Mouse (Mus musculus): Measurements from ENCODE around the gene Rab3il1. TPM values are rescaled to one million over a fixed set of nuclear protein-coding genes. Genes with fewer than 3 reads are reported as not detected.

Gene Rab3il1
- total RNA-seq, 2 experiments from 2014 or later = 9.6 to 10.2 TPM

GRCm38 (mm10) chr19:10058876-10059427 lies 57.5 kb downstream of the Rab3il1 start:
- DNase-seq (ENCODE audit: low spot score in 2 of 2) = no peak

GRCm38 (mm10) chr19:10059911-10060567 lies 58.6 kb downstream of the Rab3il1 start:
- DNase-seq (ENCODE audit: low spot score in 2 of 2) = peak; percentile 27 to 42

DNA sequence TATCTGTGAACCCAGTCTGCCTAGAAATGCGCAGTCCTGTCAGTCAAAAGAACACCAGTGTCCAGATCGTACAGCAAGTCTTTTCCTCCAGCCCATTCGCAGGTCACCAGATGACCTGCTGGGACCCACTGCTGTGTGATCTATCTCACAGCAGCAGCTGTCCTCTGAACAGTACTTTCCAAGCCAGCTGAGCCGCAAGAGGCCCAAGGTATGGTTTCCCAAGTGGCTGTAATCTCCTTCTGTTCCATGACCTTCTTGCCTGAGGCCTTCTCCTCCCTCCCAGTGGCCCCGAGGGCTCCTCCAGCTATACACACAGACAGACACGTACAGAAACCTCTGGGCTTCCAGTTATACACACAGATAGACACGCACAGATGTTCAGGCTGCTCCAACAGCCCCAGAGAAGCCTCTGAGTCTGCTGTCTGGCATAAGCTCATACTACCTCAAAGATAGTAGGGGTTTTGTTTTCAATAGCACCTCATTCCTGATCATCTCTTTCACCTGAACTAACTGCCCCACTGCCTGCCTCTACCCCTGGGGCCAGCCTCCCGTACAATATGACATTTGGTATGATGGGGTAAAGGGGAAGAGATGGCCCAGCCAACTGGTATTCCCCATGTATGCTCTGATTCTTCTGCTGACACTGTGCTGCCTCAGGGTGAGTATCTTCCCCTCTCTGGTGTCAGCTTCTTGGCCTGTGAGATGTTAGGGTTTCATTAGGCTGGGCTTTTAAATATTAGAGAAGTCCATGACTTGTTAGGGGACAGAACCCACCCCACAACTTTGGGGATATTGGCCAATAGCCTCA lies 59.5 kb downstream of the Rab3il1 start:
- DNase-seq (ENCODE audit: low spot score in 2 of 2) = no peak

GRCm38 (mm10) chr19:10061624-10062023 lies 60.2 kb downstream of the Rab3il1 start:
- no peak for DNase-seq (ENCODE audit: low spot score in 2 of 2)

GRCm38 (mm10) chr19:10062292-10062691 lies 60.8 kb downstream of the Rab3il1 start:
- no peak for DNase-seq (ENCODE audit: low spot score in 2 of 2)

GRCm38 (mm10) chr19:10062862-10063261 lies 61.4 kb downstream of the Rab3il1 start:
- no peak for DNase-seq (ENCODE audit: low spot score in 2 of 2)

DNA sequence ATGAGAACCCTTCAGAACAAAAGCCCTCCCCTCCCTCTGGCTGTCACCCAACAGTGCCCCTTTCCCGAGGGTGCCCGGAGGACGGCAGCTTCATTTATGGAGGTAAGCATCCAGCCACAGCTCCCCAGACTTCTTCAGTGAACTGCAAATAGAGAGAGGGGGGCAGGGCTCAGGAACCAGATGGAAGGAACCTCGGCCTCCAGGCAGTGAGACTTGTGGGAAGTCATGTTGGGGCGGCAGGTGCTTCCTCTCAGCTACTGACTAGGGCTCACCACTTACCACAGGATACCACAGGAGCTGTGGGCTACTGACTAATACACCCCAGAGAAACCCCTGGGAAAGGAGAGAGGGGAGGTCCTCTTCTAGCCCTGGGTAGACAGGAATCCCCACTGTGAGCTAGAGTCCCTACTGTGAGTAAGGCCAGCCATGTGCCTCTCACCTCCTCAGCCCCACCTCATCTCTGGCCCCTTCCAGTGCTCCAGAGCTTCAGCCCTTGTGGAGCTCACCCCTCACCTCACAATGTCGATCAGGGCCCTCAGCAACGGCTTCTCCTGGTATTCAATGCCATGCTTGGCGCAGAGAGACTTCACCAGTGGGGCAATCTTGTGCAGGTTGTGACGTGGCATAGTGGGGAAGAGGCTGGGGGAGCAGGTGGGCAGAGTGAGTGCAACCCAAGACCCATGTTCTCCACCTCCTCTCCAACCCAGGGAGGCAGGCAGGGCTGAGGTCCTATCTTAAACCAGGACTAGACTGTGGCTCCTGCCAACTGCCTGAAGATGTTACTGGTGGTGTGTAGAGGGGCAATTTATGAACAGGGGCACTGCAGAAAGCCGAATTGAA lies 62.9 kb downstream of the Rab3il1 start:
- peak in 1 of 2 experiments; percentile 42 for DNase-seq (ENCODE audit: low spot score in 2 of 2)

DNA sequence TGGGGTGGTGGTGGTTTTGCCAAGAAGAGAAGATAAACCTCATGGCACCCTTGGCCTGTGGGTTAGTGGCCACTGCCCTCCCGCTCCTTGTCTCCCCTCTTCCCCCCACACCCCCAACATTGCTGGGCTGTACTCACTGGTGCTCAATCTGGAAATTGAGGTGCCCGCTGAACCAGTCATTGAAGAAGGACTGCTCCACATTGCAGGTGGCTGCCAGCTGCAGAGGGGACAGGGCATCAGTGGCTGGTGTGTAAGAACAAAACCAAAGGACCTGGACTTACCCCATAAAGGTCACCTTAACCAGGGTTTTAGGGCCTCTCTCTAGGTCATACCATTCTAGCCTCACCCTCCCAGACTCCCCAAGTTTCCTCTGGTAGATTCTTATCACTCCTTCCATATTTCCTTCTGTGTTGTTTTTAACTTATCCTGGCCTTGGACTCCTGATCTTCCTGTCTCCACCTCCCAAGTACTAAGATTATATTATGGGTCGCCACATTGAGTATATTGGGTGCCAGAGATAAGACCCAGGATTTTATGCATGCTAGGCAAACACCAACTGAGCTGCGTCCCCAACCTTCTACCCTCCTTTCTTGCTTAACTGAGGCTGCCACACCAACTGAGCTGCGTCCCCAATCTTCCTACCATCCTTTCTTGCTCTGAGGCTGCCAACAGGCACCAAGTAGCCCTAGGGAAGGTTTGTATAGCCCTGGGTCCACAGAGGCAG lies 64.2 kb downstream of the Rab3il1 start:
- no peak for DNase-seq (ENCODE audit: low spot score in 2 of 2)

GRCm38 (mm10) chr19:10066189-10066500 lies 64.7 kb downstream of the Rab3il1 start:
- DNase-seq (ENCODE audit: low spot score in 2 of 2) = no peak

- no peak for DNase-seq (ENCODE audit: low spot score in 2 of 2)
Observed at GRCm38 (mm10) chr19:10066502-10066901, 65.0 kb downstream of the Rab3il1 start.

DNA sequence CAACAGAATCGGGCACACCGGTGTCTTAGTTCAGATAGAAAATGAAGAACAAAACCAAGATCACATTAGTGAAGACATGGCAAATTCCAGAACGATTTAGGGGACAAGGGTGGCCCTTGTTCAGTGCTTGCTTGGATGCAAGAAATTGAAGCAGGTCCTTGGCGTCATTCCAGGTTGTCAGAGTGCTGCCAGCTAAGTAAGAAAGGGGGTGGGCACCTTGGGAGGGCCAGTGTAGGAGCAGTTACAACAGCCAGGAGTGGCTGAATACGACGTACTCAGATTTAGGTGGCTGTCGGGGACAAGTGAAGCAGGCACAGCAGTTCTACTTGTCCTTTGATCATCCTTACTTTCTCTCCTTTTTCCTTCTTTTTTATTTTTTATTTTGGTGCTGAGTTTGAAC lies 66.2 kb downstream of the Rab3il1 start:
- DNase-seq (ENCODE audit: low spot score in 2 of 2) = no peak

DNA sequence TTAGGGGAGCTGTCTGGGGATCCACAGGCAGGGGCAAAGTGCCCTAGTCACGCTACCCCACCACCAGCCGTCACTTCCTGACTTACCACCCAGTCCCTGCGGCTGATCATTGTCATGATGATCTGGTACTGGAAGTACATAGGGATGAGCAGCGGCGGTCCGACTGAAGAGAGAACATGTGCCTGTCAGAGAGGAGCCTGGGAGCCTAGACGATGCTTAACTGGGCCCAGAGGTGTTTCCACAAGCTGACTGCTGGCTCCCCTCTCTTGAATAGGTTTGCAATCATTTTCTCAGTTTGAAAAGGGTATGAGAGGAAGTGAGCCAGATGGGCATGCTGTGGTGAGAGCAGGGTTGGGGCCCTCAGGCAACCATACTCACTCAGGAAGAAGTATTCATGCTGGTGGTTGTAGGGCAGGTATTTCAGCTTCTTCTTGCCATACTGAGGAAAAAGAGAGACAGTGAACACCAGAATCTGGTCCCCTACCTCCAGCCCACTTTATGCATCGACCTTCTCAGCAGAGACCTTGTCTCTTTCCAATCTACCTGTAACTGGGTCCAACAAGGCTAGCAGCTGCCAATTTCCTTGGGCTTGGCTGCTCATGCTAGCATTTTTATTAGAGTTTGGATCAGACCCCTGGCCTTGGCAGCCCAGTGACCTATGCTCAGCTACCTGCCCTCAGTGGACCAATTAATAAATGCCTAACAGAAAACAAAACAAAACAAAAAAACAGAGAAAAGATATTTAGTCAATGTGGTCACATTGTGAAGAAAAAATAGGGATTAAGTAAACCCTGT lies 68.9 kb downstream of the Rab3il1 start:
- no peak for DNase-seq (ENCODE audit: low spot score in 2 of 2)

GRCm38 (mm10) chr19:10071166-10071565 lies 69.7 kb downstream of the Rab3il1 start:
- no peak for DNase-seq (ENCODE audit: low spot score in 2 of 2)

DNA sequence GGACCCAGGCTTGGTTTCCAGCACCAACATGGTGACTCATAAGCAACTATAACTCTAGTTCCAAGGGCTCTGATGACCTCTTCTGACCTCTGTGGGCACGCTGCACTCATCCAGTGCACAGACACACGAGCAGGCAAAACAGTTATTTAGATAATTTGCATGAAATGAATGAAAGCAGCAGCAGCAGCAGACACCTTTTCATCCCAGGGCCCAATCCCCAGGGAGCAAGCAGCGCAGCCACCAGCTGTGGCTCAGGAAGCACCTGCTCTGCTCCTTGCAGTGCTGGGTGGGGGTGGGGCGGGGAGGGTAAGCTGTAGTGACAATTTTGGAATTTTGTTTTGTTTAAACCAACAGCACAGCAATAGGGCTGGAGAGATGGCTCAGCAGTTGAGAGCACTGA lies 70.4 kb downstream of the Rab3il1 start:
- no peak for DNase-seq (ENCODE audit: low spot score in 2 of 2)

- DNase-seq (ENCODE audit: low spot score in 2 of 2) = no peak
Observed at GRCm38 (mm10) chr19:10073145-10073544, 71.7 kb downstream of the Rab3il1 start.

GRCm38 (mm10) chr19:10078392-10078791 lies 76.9 kb downstream of the Rab3il1 start:
- no peak for DNase-seq (ENCODE audit: low spot score in 2 of 2)

DNA sequence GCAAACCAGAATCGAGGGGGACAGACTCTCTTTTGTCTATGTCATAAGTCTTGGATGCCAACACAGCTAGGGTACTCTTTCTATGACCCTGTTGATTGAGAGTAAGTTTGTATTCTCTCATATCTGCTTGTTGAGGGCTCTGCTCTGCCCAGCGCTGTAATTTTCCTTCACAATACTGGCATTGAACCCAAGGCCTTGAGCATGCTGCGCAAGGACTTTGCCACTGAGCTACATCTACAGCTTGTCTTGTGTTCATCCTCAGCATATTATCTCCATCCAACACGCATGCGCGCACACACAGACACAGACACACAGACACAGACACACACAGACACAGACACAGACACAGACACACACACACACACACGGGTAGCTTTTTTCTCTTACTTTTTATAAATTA lies 78.9 kb downstream of the Rab3il1 start:
- no peak for DNase-seq (ENCODE audit: low spot score in 2 of 2)

DNA sequence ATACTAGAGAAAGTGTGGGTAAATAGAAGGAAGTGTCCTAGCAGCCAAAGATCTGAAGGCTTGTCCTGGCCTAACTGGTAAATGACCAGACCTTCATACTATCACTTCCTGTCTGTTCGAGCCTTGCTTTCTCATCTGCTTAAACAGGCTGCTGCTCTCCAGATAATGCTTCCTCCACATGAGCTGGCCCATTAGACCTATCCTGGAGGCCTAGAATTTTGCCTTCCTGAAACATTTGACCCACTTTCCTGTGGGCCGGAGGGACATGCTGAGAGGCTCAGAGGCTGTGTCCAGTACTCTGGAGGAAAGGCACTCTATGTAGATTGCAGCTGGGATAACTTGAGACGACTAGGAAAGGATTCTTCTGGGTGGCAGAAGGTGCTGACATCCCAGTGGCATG lies 80.6 kb downstream of the Rab3il1 start:
- DNase-seq (ENCODE audit: low spot score in 2 of 2) = no peak

- no peak for DNase-seq (ENCODE audit: low spot score in 2 of 2)
Observed at GRCm38 (mm10) chr19:10085454-10085853, 84.0 kb downstream of the Rab3il1 start.

- DNase-seq (ENCODE audit: low spot score in 2 of 2) = no peak
Observed at GRCm38 (mm10) chr19:10086976-10087375, 85.5 kb downstream of the Rab3il1 start.
